Mouse (Mus musculus): ENCODE data around the gene Osbpl2. TPM values are rescaled to one million over a fixed set of nuclear protein-coding genes. Genes with fewer than 3 reads are reported as not detected.
"Not testable (repeated sequence)": the region's sequence is repeated elsewhere in the genome, so short reads cannot be mapped to it uniquely, and the experiment has no call there.

The Osbpl2 gene
- total RNA-seq, 2 experiments from 2014 or later = 23.2 to 39.8 TPM

DNA sequence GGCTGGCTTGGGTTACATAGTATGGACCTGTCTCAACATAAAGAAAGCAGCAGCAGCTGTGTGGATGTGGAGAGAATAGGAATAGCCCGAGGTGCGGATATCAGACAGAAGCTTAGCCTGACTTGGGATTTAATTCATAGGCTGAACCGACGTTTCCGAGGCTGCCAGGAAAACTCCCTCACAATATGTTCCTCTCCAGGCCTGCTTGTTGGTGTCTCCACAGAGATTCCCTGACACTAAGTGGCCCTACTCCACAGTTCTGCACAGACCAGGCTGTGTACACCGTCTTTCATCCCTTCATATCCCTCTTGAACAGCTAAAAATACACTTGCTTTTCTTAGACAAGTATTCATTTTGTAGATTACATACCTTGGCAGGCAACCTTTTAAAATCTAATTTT, 28.3 kb downstream of the Osbpl2 start:
- no peak for ATAC-seq (ENCODE audit: poor library complexity, severe bottlenecking)

DNA sequence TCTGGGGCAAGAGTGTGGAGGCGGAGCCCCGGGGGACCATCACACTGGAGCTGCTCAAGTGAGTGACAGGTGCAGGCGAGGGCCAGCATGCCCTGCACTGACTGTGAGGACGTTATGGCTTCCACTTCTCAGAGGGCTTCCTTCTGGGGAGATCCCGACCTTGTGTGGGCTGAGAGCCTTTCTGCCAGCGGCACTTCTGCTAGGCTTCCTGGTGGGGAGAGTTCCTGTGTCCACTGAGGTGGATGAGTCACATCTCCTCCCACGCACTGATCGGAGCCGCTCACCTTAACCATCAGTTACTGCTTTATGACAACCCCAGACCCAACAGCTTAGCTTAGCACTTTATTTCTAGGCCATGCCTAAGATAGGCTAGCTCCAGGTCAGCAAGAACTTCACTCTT, 29.4 kb downstream of the Osbpl2 start:
- no peak for ATAC-seq (ENCODE audit: poor library complexity, severe bottlenecking)

DNA sequence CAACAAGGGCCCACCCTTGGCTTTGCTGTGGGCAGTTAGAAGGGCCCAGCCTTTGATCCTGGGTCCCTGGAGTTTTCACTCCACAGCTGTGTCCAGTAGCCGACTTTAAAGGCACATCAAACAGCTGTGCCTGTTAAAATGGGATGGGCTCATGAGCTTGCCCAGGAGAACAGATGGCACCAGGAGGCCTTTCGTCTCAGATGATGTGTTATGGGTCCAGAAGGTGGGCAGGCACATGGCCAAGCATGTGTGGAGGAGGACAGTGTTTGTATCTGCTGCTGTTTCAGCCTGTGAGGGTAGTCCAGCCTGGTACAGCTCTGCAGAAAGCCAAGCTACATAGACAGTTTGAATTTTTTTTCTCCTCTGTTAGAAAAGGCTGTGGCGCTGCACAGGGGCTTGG, 35.7 kb downstream of the Osbpl2 start:
- ATAC-seq (ENCODE audit: poor library complexity, severe bottlenecking) = no peak

DNA sequence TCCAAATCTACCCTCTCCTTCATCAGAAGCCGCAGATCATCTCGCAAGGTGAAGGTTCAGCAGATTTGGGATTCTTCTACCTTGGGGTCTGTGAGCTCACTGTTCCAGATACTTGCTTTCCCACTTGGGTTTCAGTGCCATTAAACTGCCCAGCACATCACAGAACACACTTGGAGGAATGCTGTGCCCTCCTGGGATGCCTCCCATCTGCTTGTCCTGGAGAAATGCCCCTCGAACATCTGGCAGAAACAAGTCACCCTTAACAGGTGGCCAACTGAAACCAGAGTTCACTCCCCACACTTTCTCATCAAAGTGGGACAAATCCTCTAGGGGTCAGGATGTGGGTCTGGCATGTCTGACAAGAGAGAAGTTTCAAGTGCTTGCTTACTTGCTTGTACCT, 39.5 kb downstream of the Osbpl2 start:
- no peak for ATAC-seq (ENCODE audit: poor library complexity, severe bottlenecking)

DNA sequence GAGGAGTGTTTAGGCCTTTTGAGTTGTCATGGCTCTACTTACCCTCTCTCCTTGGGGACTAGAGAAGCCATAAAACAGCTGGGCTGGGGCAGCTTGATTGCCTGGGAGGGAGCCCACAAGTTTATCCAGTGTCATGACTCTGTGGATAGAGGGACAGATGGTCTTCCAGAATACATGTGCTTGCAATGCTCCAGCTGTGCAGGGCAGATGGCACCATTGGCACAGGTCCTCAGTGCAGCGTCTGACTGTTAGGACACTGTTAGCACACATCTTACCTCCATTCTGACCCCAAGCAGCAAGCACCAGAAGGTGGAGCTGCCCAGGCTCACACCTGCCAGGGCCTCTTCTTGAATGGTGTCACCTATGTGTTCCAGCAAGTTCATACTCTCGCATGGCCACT, 46.7 kb downstream of the Osbpl2 start:
- ATAC-seq (ENCODE audit: poor library complexity, severe bottlenecking) = no peak

DNA sequence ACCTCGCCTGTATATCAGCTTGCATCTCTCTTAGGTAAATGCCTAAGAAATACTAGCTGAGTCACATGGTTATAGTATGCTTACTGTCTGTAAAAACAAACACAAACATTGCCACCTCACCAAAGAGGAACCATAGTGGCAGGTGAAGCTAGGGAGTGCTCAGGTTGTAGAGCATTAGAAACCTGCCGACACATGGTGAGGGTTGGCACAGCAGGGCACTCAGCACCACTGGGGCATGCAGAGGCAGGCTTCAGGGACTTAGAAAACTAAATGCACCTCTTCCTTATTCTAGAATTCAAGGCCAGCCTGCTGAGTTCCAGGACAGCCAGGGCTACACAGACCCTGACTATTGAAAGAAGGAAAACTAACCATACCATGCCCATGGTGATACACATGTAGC, 47.8 kb downstream of the Osbpl2 start:
- ATAC-seq (ENCODE audit: poor library complexity, severe bottlenecking) = no peak

DNA sequence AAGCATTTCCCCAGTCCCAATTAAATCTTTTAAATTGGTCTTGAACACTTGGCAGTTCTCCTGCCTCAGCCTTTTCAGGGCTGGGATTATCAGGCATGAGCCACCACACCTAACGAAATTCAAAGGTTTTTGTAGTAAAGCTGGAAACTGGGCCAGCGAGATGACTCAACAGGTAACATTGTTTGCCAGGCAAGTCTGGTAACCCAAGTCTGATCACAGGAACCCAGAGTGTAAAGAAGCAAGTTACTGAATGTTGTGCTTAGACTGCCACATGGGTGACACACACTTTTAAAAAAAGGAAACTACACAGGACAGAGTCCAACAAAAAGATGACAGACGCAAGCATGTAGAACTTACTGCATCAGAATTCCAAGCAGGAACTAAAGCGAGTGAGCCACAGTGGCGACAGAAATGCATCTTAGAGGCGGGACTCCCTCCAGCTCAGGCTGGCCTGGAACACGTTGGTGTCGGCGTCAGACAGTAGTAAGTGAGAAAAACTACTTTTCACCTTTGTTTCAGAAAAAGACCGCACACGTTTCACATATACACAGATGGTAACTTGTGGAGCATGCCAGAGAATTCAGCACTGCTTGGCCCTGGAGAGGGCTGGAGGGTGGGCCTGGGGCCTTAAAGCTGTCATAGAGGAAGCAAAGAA, 51.2 kb downstream of the Osbpl2 start:
- no peak for ATAC-seq (ENCODE audit: poor library complexity, severe bottlenecking)

DNA sequence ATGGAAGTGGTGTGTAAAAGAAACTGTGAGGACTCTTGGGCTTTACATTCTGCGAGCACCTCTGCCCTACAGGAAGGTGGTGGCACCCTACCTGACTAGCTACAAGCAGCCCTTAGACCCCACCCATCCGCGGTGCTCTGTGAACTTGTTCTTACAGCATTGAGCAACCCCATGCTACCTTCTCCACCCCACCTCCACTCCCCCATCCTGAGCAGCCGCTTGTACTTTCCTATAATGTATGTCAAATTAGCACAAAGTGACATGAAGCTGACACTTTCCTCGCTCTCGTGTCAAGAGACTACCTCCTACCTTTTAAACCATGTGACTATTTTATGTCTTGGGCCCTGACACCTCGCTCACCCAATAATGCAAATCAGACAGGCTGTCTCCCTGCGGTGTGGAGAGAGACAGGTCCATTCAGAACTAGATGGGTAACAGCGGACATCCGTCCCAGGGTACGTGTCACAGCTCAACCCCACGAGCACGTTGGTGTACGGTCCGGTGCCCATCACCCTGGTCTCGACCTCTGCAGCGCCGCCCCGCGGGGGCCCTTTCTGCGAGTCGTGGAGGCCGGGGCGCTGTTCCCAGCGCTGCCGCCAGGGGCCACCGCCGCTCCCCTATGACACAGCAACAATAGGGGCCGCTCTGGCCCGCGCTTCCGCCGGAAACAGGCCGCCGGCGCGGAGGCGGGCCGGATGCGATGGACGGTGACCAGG, 51.9 kb downstream of the Osbpl2 start, which contains the start of gene Adrm1:
TSS of gene Adrm1 (plus strand) at position 680 of the 716 bp plus-strand sequence.
- peak; percentile 90 for ATAC-seq (ENCODE audit: poor library complexity, severe bottlenecking)

DNA sequence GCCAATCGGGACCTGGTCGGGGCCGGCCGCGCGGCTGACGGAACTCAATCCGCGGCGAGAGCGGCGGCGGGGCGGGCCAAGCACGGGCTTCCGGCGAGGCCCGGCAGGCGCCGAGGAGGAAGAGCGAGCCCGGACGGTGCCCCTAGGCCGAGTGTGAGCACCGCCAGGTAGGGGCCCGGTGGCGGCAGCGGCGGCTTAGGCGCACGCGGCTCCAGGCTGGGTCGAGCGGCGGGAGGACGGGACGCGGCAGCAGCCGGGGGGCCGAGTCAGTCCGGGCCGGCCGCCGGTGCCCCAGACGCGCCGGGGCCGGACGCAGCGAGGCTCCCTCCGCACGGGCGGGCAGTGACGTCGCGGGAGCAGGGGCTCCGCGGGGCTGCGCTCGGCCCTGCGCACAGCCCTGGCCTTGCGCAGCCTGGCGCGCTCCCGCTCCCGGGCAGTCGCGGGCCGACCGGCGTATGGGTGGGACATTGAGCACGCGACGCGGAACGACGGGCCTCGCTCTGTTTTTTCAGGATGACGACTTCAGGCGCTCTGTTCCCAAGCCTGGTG, 52.5 kb downstream of the Osbpl2 start:
- ATAC-seq (ENCODE audit: poor library complexity, severe bottlenecking) = peak; percentile 25

DNA sequence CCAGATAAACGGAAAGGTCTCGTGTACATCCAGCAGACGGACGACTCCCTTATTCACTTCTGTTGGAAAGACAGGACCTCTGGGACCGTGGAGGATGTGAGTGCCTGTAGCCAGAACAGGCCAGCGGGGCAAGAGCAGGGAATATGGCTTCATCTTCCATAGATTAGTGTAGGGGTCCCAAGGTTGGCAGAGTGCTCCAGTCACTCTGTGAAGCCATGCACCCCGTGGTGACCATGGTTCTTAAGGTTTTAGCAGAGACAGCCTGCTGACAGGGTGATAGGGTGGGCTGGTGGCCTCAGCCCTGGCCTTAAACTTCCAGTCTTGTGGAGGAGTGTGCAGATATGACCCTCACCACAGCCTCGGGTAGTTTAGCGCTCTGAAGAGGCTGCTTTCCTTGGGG, 53.0 kb downstream of the Osbpl2 start:
- ATAC-seq (ENCODE audit: poor library complexity, severe bottlenecking) = no peak

DNA sequence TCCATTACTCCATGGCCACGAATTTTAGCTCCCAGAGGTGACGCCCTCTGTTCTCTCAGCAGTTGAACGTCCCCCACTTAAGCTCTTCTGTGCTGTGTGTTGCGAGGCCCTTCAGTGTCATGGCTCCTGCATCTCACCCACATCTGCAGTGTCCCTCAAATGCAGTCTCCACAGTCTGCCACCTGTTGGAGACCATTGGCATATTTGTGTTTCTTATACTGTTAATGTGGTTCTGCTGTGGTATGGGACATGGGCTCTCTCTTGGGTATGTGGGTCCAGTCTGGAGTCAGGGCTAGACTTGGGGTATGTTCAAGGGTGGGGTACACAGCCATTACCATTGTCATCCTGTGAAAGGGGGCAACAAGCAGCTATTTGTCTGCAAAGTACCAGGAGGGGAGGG, 54.1 kb downstream of the Osbpl2 start:
- ATAC-seq (ENCODE audit: poor library complexity, severe bottlenecking) = no peak

DNA sequence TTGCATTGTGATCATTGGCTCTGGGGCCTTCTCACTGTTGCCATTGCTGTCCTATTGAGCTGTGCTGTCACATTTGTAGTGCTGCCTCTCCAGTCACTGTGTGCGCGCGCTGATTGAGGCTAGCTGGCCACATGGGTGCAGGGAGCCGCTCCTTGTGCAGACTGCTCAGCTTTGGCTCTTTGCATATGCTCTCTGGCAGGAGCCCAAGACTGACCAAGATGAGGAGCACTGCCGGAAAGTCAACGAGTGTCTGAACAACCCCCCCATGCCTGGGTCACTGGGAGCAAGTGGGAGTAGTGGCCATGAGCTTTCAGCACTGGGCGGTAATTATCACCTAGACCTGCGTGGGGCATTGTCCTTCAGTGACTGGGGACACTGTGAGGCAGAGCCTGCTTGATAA, 54.6 kb downstream of the Osbpl2 start:
- not testable (repeated sequence) for ATAC-seq (ENCODE audit: poor library complexity, severe bottlenecking)

DNA sequence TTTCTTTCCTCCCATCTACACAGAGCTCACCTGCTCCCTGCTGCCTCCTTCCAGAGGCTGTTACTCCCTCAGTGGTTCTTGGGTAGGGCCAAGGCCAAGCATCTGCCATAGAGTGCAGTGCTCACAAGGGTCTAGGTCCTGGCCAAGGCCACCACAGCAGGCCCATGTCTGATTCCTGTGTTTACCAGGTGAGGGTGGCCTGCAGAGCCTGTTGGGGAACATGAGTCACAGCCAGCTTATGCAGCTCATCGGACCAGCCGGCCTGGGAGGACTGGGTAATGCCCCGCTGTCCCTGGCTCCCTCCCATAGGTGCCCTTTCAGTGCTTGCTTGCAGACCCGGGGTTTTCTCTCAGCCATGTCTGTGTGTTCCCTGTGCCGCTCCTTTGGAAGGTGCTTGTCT, 55.0 kb downstream of the Osbpl2 start:
- ATAC-seq (ENCODE audit: poor library complexity, severe bottlenecking) = no peak

DNA sequence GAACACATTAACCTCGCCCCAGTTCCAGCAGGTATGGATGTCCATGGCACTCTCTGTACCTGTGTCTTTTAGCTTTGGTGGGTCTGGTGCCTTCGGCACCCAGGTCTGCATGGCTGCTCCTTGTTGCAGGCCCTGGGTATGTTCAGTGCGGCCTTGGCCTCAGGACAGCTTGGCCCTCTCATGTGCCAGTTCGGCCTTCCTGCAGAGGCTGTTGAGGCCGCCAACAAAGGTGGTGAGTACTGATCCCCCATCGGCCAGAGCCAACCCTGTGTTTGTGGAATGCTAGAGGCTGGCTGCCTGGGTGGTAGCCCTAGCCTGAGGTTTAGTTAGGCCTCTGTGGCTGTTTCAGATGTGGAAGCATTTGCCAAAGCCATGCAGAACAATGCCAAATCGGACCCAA, 56.6 kb downstream of the Osbpl2 start:
- no peak for ATAC-seq (ENCODE audit: poor library complexity, severe bottlenecking)

DNA sequence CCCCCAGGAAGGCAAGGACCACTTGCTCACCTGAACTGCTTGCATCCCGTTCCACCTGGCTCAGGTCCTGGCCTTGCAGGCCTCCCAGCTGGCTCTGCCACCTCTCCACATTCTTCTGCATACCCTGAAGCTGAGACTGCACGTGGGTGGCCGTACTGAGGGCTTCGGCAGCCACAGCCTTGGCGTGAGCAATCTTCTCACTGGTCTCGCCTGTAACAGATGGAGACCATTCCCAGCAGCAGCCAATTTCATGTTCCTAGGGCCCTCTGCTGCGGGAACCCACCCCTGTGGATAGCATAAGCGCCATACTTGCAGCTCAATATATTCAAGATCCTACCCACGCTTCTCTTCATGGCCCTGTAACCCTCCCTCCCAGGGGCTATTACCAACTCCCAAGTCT, 62.4 kb downstream of the Osbpl2 start:
- no peak for ATAC-seq (ENCODE audit: poor library complexity, severe bottlenecking)

DNA sequence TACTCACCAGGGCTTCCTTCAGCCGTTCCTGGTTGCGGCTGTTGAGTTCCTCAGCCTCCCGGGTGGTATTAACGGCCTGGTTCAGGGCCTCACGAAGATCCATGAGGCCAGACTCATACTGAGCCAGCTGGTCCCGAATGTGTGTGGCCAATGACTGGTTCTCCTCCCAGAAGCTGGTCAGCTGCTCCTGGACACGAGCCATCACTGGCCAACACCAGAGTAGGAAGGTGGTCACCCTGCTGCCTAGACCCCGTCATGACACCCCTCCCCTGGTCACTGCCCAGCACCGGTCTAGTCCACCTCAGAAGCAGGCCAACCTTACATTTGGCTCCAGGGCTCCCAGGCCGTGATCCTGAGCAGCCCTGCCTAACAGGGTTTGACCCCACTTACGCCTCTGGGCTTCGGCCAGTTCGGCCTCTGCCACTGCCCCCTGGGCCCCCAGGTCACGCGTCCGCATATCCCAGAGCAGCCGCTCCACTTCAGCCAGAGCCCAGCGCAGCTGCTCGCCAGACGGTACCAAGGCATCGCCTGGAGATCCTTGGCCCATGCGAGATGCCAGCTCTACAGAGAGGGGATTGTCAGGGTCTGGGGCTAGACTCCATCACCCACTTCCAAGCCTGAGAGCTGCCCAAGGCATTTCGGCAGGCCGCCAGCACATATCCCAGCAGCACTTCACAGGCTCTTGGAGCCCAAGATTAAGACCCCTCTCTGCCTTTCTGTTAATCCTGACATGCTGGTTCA, 65.1 kb downstream of the Osbpl2 start:
- ATAC-seq (ENCODE audit: poor library complexity, severe bottlenecking) = no peak

DNA sequence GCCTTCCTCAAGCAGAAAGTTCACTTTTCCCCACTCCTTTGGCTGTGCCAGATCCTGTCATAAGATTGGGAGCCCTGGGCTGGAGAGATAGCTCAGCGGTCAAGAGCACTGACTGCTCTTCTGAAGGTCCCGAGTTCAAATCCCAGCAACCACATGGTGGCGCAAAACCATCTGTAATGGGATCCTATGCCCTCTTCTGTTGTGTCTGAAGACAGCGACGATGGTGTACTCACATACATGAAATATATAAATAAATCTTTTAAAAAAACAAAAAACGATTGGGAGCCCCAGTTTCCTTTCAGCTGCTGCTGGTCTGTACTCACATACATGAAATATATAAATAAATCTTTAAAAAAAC, 65.6 kb downstream of the Osbpl2 start:
- ATAC-seq (ENCODE audit: poor library complexity, severe bottlenecking) = no peak

DNA sequence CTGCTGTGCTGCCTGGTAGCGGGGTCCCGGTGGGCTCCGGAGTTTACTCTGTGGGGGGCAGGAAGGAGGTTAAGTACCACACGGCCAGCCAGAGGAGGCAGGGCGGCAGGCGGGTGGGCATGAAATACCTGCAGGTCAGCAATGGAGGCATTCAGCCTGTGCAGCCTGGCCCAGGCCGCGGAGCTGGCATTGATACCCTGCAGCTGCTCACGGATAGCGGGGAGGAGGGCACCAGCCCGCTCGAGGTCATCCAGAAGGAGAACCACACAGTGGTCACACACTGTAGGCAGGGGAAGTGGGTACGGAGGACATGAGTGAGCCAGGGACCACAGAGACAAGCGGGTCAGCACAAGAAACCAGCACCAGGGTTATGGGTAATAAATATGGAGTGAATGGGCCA, 66.6 kb downstream of the Osbpl2 start:
- no peak for ATAC-seq (ENCODE audit: poor library complexity, severe bottlenecking)

DNA sequence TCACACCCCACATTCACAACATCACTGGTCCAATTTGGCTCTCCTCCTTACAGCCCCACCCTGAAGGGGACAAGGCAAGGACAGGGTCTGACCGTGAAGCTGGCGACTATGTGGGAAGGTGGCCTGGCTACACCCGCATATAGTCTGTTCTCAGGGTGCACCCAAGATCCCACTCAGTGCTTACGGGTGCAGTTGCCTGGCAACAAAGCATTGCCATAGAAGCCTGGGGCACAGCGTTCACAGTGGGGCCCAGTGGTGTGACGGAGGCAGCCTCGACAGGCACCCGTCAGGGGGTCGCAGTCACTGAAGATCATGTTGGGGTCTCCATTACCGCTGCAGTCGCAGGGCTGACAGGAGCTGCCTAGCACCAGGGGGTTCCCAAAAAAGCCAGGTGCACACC, 68.3 kb downstream of the Osbpl2 start:
- ATAC-seq (ENCODE audit: poor library complexity, severe bottlenecking) = no peak

DNA sequence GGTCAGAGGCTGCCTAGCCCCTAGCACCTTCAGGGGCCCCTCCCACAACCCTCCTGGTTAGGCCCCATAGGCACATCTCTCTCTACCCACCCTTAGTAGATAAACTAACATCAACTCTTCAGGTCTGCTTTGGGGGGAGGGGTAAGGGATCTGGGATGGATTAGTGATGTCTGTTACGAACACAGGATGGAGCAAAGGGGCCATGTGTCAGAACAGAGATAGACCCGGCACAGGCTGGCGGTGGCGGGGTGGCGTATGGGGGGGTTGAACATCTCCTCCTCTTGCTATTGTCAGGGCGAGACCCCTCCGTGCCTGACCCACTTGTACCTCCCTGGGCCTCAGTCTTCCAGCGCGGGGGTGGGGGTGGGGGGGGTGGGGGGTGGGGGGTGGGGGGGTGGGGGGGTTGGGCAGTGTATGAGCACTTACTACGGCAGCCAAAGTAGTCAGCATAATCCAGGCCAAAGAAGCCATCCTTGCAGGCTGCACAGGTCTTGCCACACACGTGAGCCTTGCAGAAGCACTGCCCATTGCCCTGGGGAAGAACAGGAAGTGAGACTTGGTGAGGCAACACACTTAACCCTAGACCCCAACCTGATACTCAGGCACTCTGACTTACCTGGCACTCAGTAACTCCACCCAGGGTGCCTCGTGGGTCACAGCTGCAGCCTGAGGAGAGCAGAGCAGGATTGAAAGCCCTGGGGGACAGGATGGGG, 77.7 kb downstream of the Osbpl2 start:
- ATAC-seq (ENCODE audit: poor library complexity, severe bottlenecking) = peak; percentile 91

Data from megakaryocyte, adult 5-6 weeks (primary cell).